Mouse (Mus musculus) common myeloid progenitor, adult 5-6 weeks (primary cell): Measurements from ENCODE around the gene Adal. TPM values are rescaled to one million over a fixed set of nuclear protein-coding genes. Genes with fewer than 3 reads are reported as not detected.
"Not testable (repeated sequence)": the region's sequence is repeated elsewhere in the genome, so short reads cannot be mapped to it uniquely, and the experiment has no call there.

Source experiments
- ATAC-seq: replicated peaks from 2 replicates; pipeline ENCODE4 v1.8.0; 2016; ENCODE audit warnings: low read depth, mild to moderate bottlenecking, moderate TSS enrichment, inconsistent platforms; ENCODE audit not compliant: poor library complexity, severe bottlenecking
- total RNA-seq: library from RNA; stranded (forward); fragments of 200-1000, 187-1606 nt; gene quantifications from 2 replicates; pipeline ENCODE4 v1.2.3, GENCODE M21; 2017

The Adal gene
- 8.1 and 14.7 TPM in 2 replicates for total RNA-seq

DNA sequence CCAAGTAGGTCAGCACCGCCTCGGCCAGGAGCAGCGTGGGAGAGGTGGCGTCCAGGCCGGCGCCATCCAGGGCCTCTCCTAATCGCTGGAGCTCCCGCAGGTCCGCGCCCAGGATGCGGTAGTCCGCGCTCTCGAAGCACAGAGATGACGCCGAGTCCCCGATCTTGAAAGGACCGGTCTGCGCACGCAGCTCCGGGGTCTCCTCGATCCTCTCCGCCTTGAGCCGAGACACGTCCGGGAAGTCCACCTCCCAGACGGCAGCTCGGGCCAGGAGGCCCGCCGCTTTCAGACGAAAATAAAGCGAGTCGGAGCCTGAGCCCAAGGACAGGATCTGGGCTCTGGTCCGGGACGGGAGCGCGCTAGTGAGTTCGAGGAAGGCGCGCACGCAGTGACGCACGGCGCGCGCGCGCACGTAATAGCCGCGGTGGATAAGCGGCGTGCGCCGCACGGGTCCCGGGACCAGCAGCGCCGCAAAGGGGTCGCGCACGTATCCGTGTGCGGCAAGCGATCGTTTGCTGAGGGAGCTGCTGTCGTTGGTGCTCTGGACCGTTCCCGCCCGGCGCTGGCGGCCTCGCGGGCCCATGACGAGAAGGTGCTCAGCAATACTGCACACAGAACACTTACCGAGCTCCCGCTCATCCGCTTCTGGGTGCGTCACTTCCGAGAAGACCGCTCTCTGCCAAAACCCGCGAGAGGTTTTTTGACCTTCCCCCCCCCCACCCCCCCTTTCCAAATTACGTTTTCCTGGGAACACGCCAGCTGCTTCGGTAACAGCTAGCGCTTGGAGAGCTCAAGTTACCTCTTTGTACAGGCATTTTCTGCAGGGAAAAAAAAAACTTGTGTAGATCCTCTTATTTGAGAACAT is at the start of gene Adal, which contains the start of gene Lcmt2:
TSS of gene Adal (plus strand) at position 411 of the 865 bp plus-strand sequence.
TSS of gene Lcmt2 (minus strand) at position 636 of the 865 bp plus-strand sequence.
- peak; percentile 76 for ATAC-seq

DNA sequence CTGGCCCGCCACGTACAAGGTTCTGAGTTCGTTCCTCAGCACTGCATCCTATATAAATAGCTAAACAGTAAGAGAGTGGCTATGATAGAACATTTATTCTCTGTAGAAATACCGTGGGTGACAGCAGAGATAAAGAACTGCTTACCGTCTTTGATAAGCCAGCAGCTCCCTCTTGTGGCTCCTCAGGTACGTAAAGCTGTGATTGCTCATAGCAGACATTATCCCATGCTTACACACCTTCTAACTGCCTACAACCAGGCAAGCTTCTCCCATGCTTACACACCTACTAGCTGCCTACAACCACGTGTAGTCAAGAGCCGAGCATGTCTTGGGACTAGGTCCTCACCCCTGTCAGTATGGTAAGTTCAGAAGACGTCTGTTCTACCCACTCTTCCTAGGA is 38.2 kb upstream of the Adal start:
- peak; percentile 90 for ATAC-seq

DNA sequence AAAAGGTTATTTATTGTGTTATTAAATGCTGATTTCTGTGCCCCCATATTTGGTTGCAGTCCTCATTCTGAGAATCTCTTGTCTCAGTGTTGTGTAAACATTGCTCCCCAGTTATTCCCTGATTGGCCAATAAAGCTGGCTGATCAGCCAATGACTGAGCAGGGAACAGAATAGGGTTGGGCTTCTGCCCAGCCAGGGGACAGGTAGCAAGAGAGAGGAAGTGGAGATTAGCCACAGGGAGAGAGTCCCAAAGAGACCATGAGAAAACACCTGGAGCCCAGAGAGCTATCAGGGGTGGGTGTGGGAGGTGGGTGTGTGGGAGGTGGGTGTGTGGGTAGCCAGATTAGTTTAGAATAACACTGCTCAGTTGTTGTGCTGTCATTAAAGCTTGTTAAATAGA is 34.3 kb upstream of the Adal start:
- no peak for ATAC-seq

DNA sequence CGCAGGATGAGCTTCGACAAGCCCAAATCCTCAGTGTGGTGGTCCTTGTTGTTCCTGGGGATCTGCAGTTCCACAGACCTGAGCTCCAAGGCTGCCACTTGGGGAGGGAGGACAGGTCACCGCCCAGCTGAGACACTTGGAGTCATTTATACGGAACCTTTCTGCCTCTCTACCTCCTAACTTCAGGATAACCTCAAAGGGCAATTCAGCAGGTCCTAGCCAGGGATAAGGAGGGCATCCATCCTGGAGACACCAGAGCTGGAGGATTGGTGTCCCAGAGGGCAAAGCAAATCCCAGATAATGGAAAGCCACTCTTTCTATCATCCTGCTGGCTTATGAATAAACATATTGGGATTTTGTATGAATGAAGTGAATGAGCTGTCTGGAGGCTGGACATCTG is 30.5 kb upstream of the Adal start, which contains the start of gene Tgm7:
TSS of gene Tgm7 (minus strand) at position 101 of the 400 bp plus-strand sequence.
- ATAC-seq, result no peak

DNA sequence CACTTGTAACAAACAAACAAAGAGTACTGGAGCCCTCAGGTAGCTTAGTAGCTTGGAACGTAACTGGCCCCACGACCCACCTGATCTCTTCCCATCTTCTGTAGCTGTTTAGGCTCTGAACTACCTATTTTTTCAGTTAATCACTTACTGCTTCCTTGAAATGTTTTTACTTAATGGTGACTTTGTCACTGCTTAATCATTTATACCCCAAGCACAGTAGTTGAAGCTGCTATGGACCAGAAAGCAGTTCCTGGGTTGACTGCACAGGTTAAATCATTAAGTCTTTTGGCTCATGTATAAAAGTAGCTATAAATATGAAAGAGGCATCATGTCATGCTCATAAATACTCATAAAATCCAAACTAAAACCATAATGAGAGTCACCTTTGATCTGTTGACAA is 24.8 kb upstream of the Adal start:
- no peak for ATAC-seq

DNA sequence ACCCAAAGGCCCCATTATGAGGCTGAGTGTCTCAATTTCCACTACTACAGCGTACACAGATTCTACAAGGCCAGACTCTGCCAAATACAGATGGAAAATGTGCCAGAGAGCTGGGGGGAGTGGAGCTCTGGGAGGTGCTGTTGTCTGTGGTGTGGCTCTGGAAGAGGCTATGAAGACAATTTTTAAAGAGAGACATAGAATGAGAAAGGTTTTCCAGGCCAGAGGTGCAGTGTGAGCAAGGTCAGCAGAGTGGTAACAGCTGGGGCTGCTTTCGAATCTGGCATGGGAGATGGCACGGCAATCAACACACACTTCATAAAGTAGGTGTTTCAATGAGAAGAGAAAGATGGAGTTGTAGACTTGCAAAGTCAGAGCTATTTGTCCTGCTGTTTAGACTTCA is 21.0 kb upstream of the Adal start:
- ATAC-seq, result no peak

DNA sequence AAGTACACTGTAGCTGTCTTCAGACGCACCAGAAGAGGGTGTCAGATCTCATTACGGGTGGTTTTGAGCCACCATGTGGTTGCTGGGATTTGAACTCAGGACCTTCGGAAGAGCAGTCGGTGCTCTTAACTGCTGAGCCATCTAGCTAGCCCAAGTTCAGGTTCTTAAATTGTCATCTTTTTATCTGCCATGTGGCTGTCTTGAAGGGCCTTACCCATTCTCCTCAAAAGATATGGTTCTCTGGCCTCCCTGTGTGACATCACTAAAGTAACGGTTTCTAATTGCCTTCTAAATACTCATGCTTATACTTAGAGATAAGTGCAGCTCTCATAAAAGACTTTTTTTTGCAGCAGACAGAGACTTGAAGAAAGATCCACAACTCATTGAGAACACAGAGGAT is 13.9 kb upstream of the Adal start:
- not testable (repeated sequence) for ATAC-seq

DNA sequence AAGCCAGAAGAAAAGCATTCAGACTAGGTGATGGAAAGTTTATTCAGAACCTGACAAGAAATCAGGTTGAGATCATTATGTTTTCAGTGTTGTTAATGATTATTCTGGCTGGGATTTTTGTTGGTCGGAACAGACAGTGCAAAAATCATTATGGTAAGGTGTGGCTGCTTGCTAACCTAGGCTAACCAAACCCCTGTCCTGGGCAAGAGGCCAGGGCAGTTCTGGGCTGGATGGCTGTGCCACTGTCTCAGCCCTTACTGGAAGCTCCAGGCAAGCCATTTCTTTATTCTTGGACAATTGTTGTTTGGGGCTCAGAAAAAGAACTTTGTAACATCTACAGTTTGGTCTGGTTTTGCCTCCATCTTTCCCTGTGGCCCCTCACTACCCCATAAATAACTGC is 12.7 kb upstream of the Adal start:
- ATAC-seq, result no peak

DNA sequence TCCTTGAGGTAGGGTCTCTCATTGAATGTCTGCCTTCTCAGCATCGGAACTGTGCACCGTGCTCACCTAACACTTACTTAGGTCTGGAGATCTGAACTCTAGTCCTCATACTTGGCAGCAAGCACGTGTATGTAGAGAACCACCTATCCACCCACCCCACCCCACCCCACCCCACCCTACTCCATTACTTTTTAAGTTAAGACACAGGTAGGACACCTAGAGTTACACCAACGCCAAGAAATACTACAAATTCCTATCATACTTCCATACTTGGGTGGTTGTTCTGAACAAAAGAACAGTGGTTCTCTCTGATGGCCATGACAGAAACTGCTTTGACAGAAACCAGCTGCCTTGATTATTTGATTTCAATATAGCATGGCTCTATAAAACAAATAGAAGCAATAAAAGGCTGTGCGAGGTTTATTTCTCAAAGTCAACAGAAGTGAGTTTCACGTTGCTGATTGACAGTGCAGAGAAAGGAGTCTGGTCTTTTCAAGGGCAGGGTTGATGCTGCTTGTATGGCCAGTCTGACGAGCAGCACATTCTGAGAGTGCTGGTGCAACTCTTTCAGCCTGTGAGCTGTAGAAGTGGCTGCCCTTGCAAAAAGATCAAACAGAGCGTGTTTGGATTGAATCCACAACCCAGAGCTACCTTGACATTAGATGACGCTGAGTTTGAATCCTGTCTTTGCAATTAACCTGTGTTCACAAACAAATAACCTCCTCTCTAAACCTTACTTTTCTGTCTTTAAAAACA is 11.2 kb upstream of the Adal start:
- ATAC-seq, result no peak

DNA sequence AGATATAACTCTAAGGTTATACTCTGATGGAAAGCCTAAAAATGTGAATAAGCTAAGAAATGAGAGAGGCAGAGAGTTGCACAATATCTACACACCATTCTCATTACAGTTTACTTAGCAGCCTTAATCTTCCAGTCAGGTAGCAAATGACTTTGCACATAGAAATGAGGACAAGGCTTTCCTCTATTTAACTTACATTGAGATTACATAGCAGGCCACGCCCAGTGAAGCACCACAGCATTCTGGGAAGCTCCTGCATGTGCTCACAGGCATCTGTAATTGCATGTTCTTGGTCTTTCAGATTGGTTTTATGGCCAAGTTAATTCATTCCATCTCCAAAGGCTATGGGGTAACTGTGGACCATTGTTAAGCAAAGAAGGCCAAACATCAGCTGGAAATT is 7.4 kb upstream of the Adal start:
- ATAC-seq, result no peak

DNA sequence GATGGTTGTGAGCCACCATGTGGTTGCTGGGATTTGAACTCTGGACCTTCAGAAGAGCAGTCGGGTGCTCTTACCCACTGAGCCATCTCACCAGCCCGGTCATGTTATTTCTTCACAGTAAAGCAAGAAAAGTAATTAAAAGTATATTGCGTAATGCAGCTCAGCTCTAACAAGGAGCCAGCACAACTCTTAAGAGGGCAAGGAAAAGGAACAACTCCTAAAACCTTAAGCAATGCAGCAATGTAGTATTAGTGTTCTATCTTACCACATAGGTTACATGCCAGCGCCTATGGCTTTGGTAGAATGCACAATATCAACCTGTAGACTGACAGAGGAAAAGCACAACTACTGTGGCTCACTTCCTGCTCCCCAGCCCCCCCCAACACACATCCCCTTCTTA is 2.9 kb upstream of the Adal start:
- ATAC-seq, result no peak

DNA sequence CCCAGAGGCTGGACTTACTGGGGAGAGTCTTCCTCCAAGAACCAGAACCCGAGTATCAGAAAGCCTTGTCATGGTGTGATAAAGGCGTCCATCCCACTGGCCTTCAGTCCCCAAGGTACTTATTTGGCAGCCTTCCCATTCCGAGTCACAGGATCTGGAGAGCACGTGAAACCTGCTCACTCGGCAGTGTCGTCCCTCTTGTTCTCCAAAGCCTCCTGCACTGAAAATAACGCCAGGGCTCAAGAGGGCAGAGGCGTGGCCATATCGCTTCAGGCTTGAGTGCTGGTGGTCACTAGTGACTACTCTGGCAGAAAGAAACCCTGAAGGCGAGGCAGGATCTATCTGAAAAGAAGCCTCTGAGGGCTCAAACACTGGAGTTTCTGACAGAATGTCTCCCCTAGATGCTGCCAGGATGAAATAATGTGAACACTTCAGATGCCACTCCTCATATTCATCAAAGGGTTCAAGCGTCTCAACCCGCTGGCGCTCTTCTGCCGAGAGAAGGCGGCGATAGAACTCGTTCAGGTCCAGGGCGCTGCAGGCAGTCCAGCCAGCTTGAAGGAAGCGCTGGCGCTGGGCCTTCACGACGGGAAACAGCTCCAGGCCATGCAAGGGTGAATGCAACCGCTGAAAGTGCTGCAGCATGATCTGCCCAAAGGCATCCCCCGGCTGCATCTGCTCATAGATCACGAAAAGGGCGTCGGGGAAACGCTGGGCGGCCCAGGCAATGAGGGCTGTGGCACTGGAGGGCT is 786 bp upstream of the Adal start:
- peak; percentile 22; the same call in 1 of the 2 replicates for ATAC-seq

DNA sequence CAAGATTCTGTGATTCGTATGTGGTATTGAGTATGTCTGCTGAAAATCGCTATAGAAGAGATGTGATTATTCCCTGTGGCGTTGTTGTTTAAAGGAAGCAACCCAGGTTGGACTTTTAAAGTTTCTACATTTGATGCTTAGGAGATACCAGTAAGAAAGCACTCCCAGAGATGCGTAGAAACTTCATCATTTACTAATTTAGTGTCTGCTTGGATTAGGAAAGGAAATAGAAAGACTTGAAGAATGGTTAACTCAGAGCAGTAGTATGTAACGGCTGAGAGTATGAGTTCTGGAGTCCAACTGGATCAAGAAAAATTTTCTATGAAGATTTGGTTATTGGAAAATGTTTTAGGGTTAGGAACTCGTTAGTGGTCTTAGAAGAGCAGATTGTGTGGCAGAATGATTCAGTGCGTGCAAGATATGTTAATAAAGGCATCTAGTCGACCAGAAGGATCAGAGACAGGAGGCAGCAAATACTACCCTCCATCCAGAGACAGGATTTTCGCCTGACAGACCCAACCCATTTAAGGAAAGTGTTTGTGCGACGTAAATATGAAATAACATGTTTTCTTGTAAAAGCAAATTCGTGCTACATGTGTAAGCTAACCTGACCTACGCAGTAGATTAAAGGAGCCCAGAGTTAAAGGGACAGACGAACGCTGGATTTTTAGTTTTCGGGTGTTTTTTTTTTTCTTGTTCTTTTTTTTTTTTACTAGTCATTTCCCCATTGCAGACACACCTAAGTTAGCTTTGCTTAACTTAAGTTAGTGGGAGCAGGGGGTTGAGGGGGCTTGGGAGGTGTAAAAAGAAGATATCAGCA is 1.2 kb downstream of the Adal start:
- no peak for ATAC-seq

DNA sequence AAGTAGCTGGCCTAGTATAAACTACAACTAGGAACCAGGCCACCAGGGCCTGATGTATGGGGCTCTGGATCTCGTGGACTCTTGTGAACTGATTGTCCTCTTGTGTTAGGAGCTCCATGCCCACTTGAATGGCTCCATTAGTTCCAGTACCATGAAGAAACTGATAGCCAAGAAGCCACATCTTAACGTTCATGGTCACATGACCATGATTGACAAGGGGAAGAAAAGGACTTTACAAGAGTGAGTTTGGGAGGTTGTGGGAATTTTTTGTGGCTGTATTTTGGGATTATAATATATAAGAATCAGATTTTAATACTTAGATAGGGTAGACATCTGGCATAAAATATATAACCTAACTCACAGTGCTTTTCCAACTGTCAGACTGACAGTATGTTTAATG is 2.2 kb downstream of the Adal start:
- no peak for ATAC-seq

DNA sequence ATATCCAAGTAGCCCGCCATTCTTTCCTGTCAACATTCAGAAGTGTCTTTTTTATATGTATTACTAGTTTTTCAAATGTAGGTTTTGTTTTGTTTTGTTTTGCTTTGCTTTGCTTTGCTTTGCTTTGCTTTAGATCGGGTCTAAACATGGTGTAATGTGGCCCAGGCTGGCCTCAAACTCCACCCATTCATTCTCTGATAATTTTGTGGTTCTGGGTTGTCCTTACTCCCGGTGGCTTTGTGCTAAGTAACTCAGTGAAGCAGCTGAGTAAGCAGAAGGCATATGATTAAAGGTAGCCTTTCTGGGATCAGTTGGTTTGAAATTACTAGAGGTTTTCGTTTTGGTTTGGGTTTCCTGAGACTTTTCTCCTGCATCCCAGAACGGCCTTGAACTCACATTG is 9.5 kb downstream of the Adal start:
- no peak for ATAC-seq

DNA sequence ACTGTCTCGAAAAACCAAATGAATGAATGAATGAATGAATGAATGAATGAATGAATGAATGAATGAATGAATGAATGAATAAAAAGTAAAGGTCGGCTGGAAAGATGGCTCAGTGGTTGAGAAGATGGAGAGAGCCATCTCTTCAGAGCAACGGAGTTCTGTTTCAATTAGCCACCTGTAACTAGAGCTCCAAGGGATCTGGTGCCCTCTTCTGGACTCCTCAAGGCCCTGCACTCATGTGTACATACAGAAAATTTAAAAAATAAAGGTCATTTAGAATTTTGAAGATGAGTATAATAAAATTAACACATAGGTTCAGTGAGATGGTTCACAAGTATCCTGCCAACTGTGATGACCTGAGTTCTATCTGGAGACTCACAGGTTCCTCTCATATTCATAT is 12.9 kb downstream of the Adal start:
- ATAC-seq, result no peak

DNA sequence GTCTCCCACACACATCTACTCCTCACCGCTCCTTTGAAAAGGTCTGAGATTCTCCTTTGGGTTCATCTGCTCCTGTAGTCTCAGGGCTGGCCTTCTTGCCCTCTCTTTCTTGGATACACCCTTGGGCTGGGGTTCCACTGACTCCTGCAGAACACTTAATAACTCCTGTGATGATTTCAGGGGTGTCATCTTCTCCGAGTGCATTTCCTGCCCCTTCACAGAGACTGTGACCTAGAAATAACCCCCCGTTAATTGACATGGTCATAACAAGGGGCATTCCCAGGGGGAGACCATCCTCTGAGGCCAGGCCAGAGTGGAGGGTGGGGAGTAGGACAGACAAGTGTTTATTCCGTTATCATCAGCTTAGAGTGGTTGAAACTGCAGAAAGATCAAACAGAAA is 28.9 kb downstream of the Adal start:
- ATAC-seq, result no peak

DNA sequence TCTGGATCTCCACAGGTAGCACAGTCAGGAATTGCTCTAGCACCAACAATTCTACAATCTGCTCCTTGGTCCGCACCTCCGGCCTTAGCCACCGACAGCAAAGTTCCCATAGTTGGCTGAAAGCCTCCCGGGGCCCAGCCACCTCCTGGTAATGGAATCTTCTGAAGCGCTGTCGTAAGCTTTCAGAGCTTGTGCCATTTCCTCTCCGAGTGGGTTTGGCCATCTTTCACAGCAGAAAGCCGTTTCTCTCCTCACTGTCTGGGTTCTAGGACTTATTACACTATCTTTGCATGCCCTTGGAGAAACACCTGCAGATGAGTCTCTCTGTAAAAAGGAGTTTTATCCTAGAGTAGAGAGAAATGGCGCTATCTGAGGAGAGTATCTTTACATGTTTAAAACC is 29.7 kb downstream of the Adal start:
- peak; percentile 31 for ATAC-seq

DNA sequence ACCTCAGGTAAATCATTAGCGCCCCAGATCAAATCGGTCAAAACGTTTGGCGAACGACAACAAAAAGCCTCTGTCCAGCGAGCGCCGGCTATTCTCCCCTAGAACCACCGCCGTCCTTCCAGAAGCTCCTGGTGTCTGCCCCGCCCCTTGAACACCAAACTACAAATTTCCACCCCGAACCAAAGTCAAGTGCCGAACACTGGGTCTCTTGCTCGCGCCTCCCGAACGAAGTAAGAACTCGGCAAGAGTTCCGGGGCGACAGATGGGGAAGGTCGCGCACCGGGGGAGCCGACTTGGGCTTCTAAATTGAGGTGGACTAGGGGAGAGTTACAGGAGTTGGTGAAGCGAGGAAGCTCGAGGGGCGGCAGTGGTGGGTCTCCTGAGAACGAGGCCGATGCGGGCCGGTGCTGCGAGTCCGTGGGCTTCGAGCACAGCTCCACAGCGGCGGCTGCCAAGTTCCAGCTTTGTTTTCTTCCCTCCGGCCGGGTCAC is 30.3 kb downstream of the Adal start, which contains the start of gene Tubgcp4:
TSS of gene Tubgcp4 (plus strand) at position 174 of the 491 bp plus-strand sequence.
- ATAC-seq, result peak; percentile 51
